Mouse (Mus musculus): ENCODE data around the gene Aplf.

GRCm38 (mm10) chr6:87582456-87582855 is 89.5 kb downstream of the Aplf start:
- TF ChIP-seq MAX (IDR thresholded peaks at IDR 0.05) (no peak), CTCF (IDR thresholded peaks at IDR 0.05; ENCODE audit: control insufficient read depth, insufficient read depth, insufficient read length) (no peak)
